Mouse (Mus musculus): ENCODE results near the gene Spn. TPM values are rescaled to one million over a fixed set of nuclear protein-coding genes. Genes with fewer than 3 reads are reported as not detected.

Gene Spn
- polyA plus RNA-seq, 1 experiment from 2014 or later: 5.5 TPM

DNA sequence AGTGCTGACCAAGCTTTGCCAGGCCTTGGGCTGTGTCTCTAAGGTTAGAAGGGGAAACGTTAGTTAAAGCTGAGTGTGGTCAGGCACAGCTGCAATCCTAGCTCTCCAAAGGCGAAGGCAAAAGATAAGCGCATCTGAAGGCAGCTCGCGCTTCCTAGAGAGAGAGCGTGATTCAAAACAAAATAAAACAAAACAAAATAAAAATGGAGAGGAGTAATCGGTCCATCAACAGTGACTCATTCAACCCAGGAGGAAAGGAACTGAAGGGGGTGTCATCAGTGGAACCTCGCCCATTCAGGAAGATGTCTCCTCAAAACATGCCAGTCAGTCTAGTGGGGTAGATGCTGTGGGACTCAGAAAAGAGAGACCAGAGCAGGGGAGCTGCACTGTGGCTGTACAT lies 55.4 kb downstream of the Spn start:
- no peak overlapping the region for H3K4me2 ChIP-seq (ENCODE audit: low read depth, low read length)
- WGBS (ENCODE audit: insufficient replicate concordance): 38% methylated on average over 8 of the region's 8 CpGs
- H3K27ac ChIP-seq (ENCODE audit: low read length): no peak overlapping the region
- H3K4me1 ChIP-seq (ENCODE audit: control insufficient read depth, low read depth, low read length): peaks cover 22% of the 10 kb centered on the region
- H3K9me3 ChIP-seq (replicated peaks; ENCODE audit: control insufficient read depth, low read length): no peaks in the 10 kb centered on the region
- no peaks in the 10 kb centered on the region for H3K27me3 ChIP-seq (ENCODE audit: control insufficient read depth, insufficient read depth, low read depth, low read length)
- no peak overlapping the region for H3K9ac ChIP-seq (ENCODE audit: low read depth, low read length)
- no peaks in the 10 kb centered on the region for H3K36me3 ChIP-seq (ENCODE audit: control insufficient read depth, insufficient read depth)
- no peak overlapping the region for H3K4me3 ChIP-seq (ENCODE audit: low read depth, low read length)
- no peak for ATAC-seq (ENCODE audit: low read depth)

Other genes starting within 250 kb of the Spn start
- gene Tmem219, start 214.9 kb downstream of the Spn start, polyA plus RNA-seq (2015; fragmentation: Nextera tagmentation; extraction: Ambion mirVana): 18.7 and 20.0 TPM in 2 replicates
- 3.2 and 3.8 TPM in 2 replicates for gene Kctd13, start 208.9 kb downstream of the Spn start, polyA plus RNA-seq (2015; fragmentation: Nextera tagmentation; extraction: Ambion mirVana)
- not detected in 2 replicates for gene Asphd1, start 188.2 kb downstream of the Spn start, polyA plus RNA-seq (2015; fragmentation: Nextera tagmentation; extraction: Ambion mirVana)
- gene Sez6l2, start 187.3 kb downstream of the Spn start, polyA plus RNA-seq (2015; fragmentation: Nextera tagmentation; extraction: Ambion mirVana): 0.15 and 0.19 TPM in 2 replicates
- 39.5 and 42.6 TPM in 2 replicates for gene Cdipt, start 161.9 kb downstream of the Spn start, polyA plus RNA-seq (2015; fragmentation: Nextera tagmentation; extraction: Ambion mirVana)
- gene Cdiptos, start 161.7 kb downstream of the Spn start, polyA plus RNA-seq (2015; fragmentation: Nextera tagmentation; extraction: Ambion mirVana): 0.30 and 0.74 TPM in 2 replicates
- 7.7 and 8.9 TPM in 2 replicates for gene Mvp, start 123.2 kb downstream of the Spn start, polyA plus RNA-seq (2015; fragmentation: Nextera tagmentation; extraction: Ambion mirVana)
- gene Pagr1b, start 121.3 kb downstream of the Spn start, polyA plus RNA-seq (2015; fragmentation: Nextera tagmentation; extraction: Ambion mirVana): not detected in 2 replicates
- gene Pagr1a, start 120.5 kb downstream of the Spn start, polyA plus RNA-seq (2015; fragmentation: Nextera tagmentation; extraction: Ambion mirVana): 17.2 and 24.3 TPM in 2 replicates
- gene Gm42742, start 116.7 kb downstream of the Spn start, polyA plus RNA-seq (2015; fragmentation: Nextera tagmentation; extraction: Ambion mirVana): 10.7 and 17.7 TPM in 2 replicates
- gene Prrt2, start 116.6 kb downstream of the Spn start, polyA plus RNA-seq (2015; fragmentation: Nextera tagmentation; extraction: Ambion mirVana): 0.24 and 0.67 TPM in 2 replicates
- 19.5 and 20.9 TPM in 2 replicates for gene Maz, start 110.8 kb downstream of the Spn start, polyA plus RNA-seq (2015; fragmentation: Nextera tagmentation; extraction: Ambion mirVana)
- 102 and 103 TPM in 2 replicates for gene Kif22, start 95.4 kb downstream of the Spn start, polyA plus RNA-seq (2015; fragmentation: Nextera tagmentation; extraction: Ambion mirVana)
- 0.58 TPM in 1 of 2 replicates, not detected in the other for gene Zg16, start 50.5 kb downstream of the Spn start, polyA plus RNA-seq (2015; fragmentation: Nextera tagmentation; extraction: Ambion mirVana)
- 8.1 and 8.7 TPM in 2 replicates for gene AI467606, start 46.5 kb downstream of the Spn start, polyA plus RNA-seq (2015; fragmentation: Nextera tagmentation; extraction: Ambion mirVana)
- gene Qprt, start 15.6 kb downstream of the Spn start, polyA plus RNA-seq (2015; fragmentation: Nextera tagmentation; extraction: Ambion mirVana): 74.1 and 76.6 TPM in 2 replicates
- gene Cd2bp2, start 58.2 kb upstream of the Spn start, polyA plus RNA-seq (2015; fragmentation: Nextera tagmentation; extraction: Ambion mirVana): 17.4 and 18.1 TPM in 2 replicates
- 13.7 and 15.1 TPM in 2 replicates for gene Tbc1d10b, start 70.6 kb upstream of the Spn start, polyA plus RNA-seq (2015; fragmentation: Nextera tagmentation; extraction: Ambion mirVana)
- 61.0 and 92.3 TPM in 2 replicates for gene Mylpf, start 71.1 kb upstream of the Spn start, polyA plus RNA-seq (2015; fragmentation: Nextera tagmentation; extraction: Ambion mirVana)
- gene Zfp553, start 95.2 kb upstream of the Spn start, polyA plus RNA-seq (2015; fragmentation: Nextera tagmentation; extraction: Ambion mirVana): 5.7 and 5.9 TPM in 2 replicates
- 10.1 and 11.1 TPM in 2 replicates for gene Sept1, start 95.3 kb upstream of the Spn start, polyA plus RNA-seq (2015; fragmentation: Nextera tagmentation; extraction: Ambion mirVana)
- gene Zfp771, start 106.5 kb upstream of the Spn start, polyA plus RNA-seq (2015; fragmentation: Nextera tagmentation; extraction: Ambion mirVana): 11.0 and 13.8 TPM in 2 replicates
- 79.8 and 83.4 TPM in 2 replicates for gene Dctpp1, start 122.9 kb upstream of the Spn start, polyA plus RNA-seq (2015; fragmentation: Nextera tagmentation; extraction: Ambion mirVana)
- gene Sephs2, start 136.2 kb upstream of the Spn start, polyA plus RNA-seq (2015; fragmentation: Nextera tagmentation; extraction: Ambion mirVana): 164 and 180 TPM in 2 replicates
- gene Itgal, start 158.4 kb upstream of the Spn start, polyA plus RNA-seq (2015; fragmentation: Nextera tagmentation; extraction: Ambion mirVana): 5.4 and 6.7 TPM in 2 replicates
- gene Zfp768, start 207.8 kb upstream of the Spn start, polyA plus RNA-seq (2015; fragmentation: Nextera tagmentation; extraction: Ambion mirVana): 4.1 and 4.2 TPM in 2 replicates
- 1.7 and 2.0 TPM in 2 replicates for gene Zfp747, start 238.2 kb upstream of the Spn start, polyA plus RNA-seq (2015; fragmentation: Nextera tagmentation; extraction: Ambion mirVana)
- 1.3 TPM in 2 replicates for gene 9130019O22Rik, start 249.3 kb upstream of the Spn start, polyA plus RNA-seq (2015; fragmentation: Nextera tagmentation; extraction: Ambion mirVana)

All from liver, embryonic 16.5 days (tissue).